Mouse (Mus musculus): ENCODE data around the gene Tcp11x2. TPM values are rescaled to one million over a fixed set of nuclear protein-coding genes. Genes with fewer than 3 reads are reported as not detected.

Gene Tcp11x2
- total RNA-seq (2021) = not detected

- intact Hi-C loops (cut with DNase I) = no loop called here
- DNase-seq = no peak
These were observed at the start of gene Tcp11x2 for GRCm38 (mm10) chrX:135693633-135694032. Gene Tcp11x2, minus strand, starts transcription at chrX:135693790.

DNA sequence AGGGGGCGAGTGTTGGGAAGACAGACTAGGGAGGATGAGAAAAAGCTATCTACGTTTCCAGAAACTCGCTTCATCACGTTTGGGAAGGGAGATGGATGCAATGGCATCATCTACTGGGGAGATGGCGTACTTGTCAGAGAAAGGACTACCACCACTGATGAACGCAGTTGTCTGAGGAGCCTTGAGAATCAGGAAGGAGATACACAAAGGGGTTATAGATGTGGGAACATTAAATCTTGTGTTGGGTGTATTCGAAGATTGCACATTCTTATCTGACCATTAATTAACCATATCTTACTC lies 49.4 kb upstream of the Tcp11x2 start:
- no peak for DNase-seq
- intact Hi-C loops (cut with DNase I) = no loop called here

- intact Hi-C loops (cut with DNase I) = no loop called here
- DNase-seq = peak; percentile 88 to 90
These were observed 48.9 kb upstream of the Tcp11x2 start, which contains the start of the genes Armcx5 and Gprasp1 for GRCm38 (mm10) chrX:135742304-135743055. Gene Armcx5, plus strand, starts transcription at chrX:135742733. Gene Gprasp1, plus strand, starts transcription at chrX:135742733.

DNA sequence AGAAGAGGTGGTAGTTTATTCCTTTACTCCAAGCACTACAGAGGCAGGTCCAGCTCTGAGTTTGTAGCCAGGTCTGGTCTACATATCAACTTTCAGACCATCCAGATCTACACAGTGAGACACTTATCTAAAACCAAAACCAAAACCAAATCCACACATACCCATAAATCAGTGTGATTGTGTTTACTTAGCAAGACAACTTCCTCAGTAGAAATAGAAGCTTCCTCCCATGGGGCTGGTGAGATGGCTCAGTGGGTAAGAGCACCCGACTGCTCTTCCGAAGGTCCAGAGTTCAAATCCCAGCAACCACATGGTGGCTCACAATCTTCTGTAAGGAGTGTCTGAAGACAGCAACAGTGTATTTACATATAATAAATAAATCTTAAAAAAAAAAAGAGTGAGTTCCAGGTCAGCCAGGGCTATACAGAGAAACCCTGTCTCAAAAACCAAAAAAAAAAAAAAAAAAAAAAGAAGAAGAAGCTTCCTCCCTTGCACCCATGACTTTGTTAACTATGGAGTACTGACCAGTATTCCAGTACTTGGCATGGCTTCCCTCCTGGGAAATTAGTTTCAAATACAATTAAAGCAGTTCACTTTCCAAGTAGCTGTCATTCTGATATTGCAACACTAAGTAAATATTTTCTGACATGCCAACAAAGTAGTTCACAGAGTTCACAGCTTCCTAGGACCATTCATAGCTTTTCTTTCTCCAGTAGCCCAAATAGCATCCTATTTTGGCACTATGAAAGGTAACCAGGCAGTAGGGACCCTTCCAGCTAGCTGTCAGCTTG lies 45.3 kb upstream of the Tcp11x2 start:
- intact Hi-C loops (cut with DNase I) = no loop called here
- no peak for DNase-seq

GRCm38 (mm10) chrX:135725161-135725560 lies 31.6 kb upstream of the Tcp11x2 start, which contains the start of gene Tmsb15a:
Gene Tmsb15a, minus strand, starts transcription at chrX:135725261.
- DNase-seq = no peak
- intact Hi-C loops (cut with DNase I) = no loop called here

DNA sequence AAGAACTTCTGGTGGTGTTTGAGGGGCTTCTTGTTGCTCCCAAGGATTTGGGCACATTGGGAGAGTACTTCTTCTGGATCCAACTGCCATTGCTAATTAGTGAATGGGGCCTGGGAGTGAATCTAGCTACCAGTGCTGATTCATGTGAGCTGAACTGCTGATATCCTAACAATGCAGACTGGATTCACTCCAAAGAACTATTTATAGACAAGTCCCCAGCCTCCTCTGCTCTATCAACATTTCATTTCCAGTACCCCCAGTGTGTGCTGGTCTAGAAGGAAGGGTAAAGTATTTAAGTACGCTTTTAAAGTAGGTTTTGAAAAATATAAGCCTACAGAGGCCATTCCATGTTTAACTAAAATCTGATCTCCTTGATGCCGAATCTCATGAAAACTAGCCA lies 19.3 kb upstream of the Tcp11x2 start:
- peak in 1 of 2 experiments; percentile 14 for DNase-seq
- intact Hi-C loops (cut with DNase I) = no loop called here

DNA sequence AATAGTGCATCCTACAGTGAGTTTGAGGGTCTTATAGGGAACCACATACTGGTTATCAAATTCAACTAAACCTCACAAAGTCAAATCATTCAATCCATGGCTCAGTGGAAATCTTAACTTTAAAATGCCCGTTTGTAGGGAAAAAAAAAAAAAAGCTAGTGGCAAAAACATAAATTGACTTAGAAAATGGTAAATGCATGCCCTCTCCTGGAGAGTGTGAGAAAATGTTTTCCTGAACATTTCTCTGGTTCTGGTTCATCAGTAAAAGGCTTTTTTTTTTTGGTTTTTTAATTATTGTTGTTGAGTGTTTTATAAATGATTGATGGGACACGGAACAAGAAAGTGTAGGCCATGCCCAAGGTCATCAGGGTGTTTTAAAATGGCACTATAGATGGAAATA lies 10.8 kb upstream of the Tcp11x2 start:
- intact Hi-C loops (cut with DNase I) = loop anchor here (10.0 kb wide), 1 partner anchor 130 kb away; no protein-coding TSS in a partner anchor
- no peak for DNase-seq

- DNase-seq = no peak
- intact Hi-C loops (cut with DNase I) = loop anchor here (10.0 kb wide), 1 partner anchor 128 kb away; no protein-coding TSS in a partner anchor
These were observed 9.5 kb upstream of the Tcp11x2 start for GRCm38 (mm10) chrX:135703111-135703510.

- DNase-seq = no peak
- intact Hi-C loops (cut with DNase I) = no loop called here
These were observed 5.8 kb downstream of the Tcp11x2 start for GRCm38 (mm10) chrX:135687802-135688201.

DNA sequence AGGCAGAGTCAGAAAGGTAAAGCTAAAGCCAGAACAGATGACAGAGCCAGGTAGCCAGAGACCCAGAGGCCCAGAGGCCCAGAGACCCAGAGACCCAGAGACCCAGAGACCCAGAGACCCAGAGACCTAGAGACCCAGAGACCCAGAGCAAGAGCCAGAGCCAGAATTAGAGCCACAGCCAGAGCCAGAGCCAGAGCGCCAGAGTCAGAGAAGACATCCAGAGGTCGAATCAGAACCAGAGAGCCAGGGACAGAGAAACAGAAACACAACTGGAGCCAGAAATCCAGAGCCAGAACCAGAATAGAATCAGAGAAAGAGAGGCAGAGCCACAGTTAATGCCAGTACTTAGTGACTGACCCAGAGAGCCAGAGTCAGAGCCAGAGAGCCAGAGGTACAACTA lies 11.7 kb downstream of the Tcp11x2 start:
- intact Hi-C loops (cut with DNase I) = no loop called here
- no peak for DNase-seq

GRCm38 (mm10) chrX:135652173-135652772 lies 41.3 kb downstream of the Tcp11x2 start:
- peak in 1 of 2 experiments; percentile 47 for DNase-seq
- intact Hi-C loops (cut with DNase I) = loop anchor here (2.0 to 5.0 kb wide), 2 partner anchors 45 to 100 kb away; no protein-coding TSS in a partner anchor

DNA sequence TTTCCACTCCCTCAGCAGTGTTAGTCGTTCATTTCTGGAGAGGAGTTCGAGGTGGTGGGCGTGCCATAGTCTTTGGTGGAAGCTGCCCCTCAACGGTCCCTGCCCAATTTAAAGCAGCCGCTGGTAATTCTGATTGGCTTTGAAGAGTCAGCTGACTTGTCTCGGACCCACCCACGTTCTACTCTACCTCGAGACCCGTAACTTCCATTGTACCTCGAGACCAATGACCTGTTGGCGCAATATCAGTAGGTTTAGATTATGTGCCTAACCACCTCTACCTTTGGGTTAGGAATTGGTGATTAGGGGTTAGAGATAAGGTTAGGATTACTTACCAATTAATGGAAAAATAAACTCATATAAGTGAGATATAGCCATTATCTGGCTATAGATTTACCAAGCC lies 66.0 kb downstream of the Tcp11x2 start, which contains the start of gene Prame:
Gene Prame, minus strand, starts transcription at position 101 of the 400 bp plus-strand sequence.
- intact Hi-C loops (cut with DNase I) = no loop called here
- no peak for DNase-seq

Other genes with a start within 250 kb of the Tcp11x2 start
- gene AV320801, start 199.2 kb downstream of the Tcp11x2 start, total RNA-seq (2021) = not detected
- under 1 TPM in 1 of 2 experiments, not detected in 1; 0.34 TPM for gene Nxf7, start 95.0 kb downstream of the Tcp11x2 start, total RNA-seq (2021)
- not detected for gene Prame, start 66.1 kb downstream of the Tcp11x2 start, total RNA-seq (2021)
- gene Tmsb15a, start 31.5 kb upstream of the Tcp11x2 start, total RNA-seq (2021) = not detected
- gene Armcx5, start 48.9 kb upstream of the Tcp11x2 start, total RNA-seq (2021) = 10 to 100 TPM in 1 of 2 experiments, 1 to 10 TPM in 1; 8.4 to 10.7 TPM
- gene Gprasp1, start 48.9 kb upstream of the Tcp11x2 start, total RNA-seq (2021) = 10 to 100 TPM; 25.5 to 26.2 TPM
- gene Bhlhb9, start 103.8 kb upstream of the Tcp11x2 start, total RNA-seq (2021) = 10 to 100 TPM; 29.7 to 47.2 TPM
- 1 to 10 TPM; 3.7 to 7.3 TPM for gene Gprasp2, start 145.2 kb upstream of the Tcp11x2 start, total RNA-seq (2021)